Mouse (Mus musculus) limb, embryonic 10.5 days (tissue): ENCODE results near the gene Tmc3. TPM values are rescaled to one million over a fixed set of nuclear protein-coding genes. Genes with fewer than 3 reads are reported as not detected.

Experiments used
- DNase-seq: peaks from one replicate; pipeline ENCODE4 v3.0.0-alpha.2; 2017; ENCODE audit warnings: low spot score
- H3K27ac ChIP-seq: fragments of 300-500 bp; sonication (generic); 2 replicates; pipeline ENCODE4 v1.5.1; 2016; ENCODE audit warnings: mild to moderate bottlenecking
- H3K27me3 ChIP-seq: fragments of 300-500 bp; sonication (generic); 2 replicates; pipeline ENCODE4 v1.6.1; 2016; ENCODE audit warnings: low read depth, mild to moderate bottlenecking; ENCODE audit not compliant: poor library complexity, severe bottlenecking
- H3K36me3 ChIP-seq: fragments of 300-500 bp; sonication (generic); 2 replicates; pipeline ENCODE4 v1.6.1; 2016; ENCODE audit warnings: mild to moderate bottlenecking, moderate library complexity
- H3K4me1 ChIP-seq: fragments of 300-500 bp; sonication (generic); 2 replicates; pipeline ENCODE4 v1.6.1; 2016
- H3K4me3 ChIP-seq: fragments of 300-500 bp; sonication (generic); 2 replicates; pipeline ENCODE4 v1.5.1; 2016; ENCODE audit warnings: mild to moderate bottlenecking, moderate library complexity
- H3K9me3 ChIP-seq: fragments of 300-500 bp; sonication (generic); replicated peaks from 2 replicates; pipeline ENCODE4 v1.6.1; 2016; ENCODE audit warnings: mild to moderate bottlenecking
- WGBS: fragments of 180-500 bp; shearing (Covaris S2); methylation state at CpG from one replicate; pipeline ENCODE4 v1.1.7; 2016; 5-methylcytosine and 5-hydroxymethylcytosine counted together
- polyA plus RNA-seq: library from polyadenylated mRNA; unstranded; fragments of >200 nt; fragmentation: Nextera tagmentation; extraction: Ambion mirVana; gene quantifications from 2 replicates; pipeline ENCODE4 v1.2.1, GENCODE M21; 2016

Tmc3 gene
- polyA plus RNA-seq, 1 experiment from 2014 or later = 0.66 TPM

DNA sequence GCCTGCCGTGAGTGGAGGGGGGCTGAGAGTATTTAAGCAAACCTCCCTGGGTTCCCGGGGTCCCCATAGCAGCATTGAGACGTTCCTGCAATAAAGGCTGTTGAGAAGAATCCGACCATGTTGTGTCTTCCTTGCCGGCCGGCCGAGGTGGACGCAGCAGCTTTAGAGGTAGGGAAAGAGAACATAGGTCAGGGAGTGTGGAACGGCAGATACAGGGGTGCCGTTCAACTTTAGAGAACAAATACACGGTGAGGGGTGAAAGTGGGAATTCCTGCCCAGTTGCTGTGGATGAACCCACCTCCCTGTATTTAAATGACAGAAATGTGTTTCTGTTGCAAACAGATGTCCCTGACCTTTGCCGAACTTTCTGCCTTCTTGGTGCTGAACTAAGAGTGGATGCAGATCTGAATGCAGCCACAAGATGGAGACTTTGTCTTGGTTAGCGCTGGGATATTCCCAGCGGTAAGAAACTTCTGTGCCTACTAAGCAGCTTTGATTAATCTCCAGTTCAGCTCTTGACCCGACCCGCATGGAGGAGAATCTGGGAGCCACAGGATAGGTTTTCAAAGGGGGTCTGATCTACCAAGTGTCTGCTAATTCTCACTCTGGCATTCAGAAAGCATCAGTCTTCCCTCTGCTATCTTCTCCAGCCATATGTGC, 16.8 kb upstream of the Tmc3 start:
- 52% methylated on average over 16 of the region's 16 CpGs for whole genome bisulfite sequencing
- no peaks in the 10 kb centered on the region for H3K27me3 ChIP-seq
- no peak overlapping the region for H3K27ac ChIP-seq
- peaks cover 17% of the 10 kb centered on the region for H3K4me1 ChIP-seq
- no peaks in the 10 kb centered on the region for H3K36me3 ChIP-seq
- no peaks in the 10 kb centered on the region for H3K9me3 ChIP-seq
- no peak overlapping the region for H3K4me3 ChIP-seq
- DNase-seq = peak; percentile 56

DNA sequence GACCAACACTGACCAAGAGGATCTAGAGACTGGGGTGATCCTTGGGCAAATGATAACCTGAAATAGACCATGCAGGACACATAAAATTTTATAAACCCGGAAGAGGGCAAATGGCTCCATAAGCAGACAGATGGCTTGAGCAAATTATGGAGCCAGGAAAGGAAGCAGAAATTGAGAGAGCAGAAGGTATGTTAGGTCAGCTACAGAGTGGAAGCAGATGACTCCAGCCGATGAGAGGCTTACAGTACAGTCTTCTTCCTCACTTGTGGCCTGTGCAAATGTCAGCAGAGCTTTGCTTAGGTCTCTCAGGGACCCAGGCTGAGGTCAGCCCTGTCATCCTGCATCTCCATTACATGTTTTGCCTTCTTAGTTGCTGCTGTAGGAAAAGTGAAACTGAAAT, 15.9 kb upstream of the Tmc3 start:
- no peaks in the 10 kb centered on the region for H3K9me3 ChIP-seq
- DNase-seq = no peak
- no peaks in the 10 kb centered on the region for H3K36me3 ChIP-seq
- H3K4me1 ChIP-seq = peaks cover 17% of the 10 kb centered on the region
- no peak overlapping the region for H3K27ac ChIP-seq
- H3K4me3 ChIP-seq = no peak overlapping the region
- no peaks in the 10 kb centered on the region for H3K27me3 ChIP-seq
- 85% methylated on average over 2 of the region's 2 CpGs for WGBS

DNA sequence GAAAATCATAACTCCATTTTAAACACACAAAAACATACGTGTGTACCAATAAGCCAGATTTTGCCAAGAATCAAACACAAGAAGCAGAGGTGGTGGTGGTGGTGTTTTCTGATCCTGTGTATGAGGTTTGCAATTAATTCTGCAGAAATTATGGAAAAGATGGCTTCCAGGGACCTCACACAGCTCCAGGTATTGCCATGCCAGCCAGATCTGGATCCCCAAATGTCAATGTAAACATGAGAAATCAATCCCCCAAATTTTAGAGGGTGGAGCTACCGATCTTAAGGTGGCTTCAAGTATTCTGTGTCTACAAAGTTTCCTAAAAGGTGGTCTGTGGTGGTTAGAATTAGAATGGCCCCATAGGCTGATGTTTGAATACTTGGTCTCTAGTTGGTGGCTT, 15.3 kb upstream of the Tmc3 start:
- no peaks in the 10 kb centered on the region for H3K27me3 ChIP-seq
- WGBS = 93% methylated on average over 2 of the region's 2 CpGs
- H3K27ac ChIP-seq = no peak overlapping the region
- no peak for DNase-seq
- no peak overlapping the region for H3K4me3 ChIP-seq
- no peaks in the 10 kb centered on the region for H3K36me3 ChIP-seq
- peaks cover 17% of the 10 kb centered on the region for H3K4me1 ChIP-seq
- no peaks in the 10 kb centered on the region for H3K9me3 ChIP-seq

DNA sequence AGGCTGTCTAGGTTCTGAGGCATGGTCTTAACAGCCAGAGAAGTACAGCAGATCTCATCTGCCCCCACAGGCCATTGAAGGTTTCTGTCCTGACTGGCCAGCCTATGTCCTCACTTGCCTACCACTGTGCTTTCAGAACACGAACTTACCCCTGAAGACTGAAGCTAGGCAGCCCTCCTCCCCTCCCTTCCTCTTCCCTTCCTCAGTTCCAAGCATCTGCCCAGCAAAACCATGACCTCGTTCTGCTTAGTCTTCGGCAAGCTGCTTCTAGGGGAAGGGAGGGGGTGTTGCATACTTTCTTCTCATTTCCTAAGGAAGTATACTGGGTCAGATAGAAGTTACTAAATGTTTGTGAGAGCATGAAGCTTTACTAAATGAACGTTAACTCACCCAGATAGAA, 13.7 kb upstream of the Tmc3 start:
- Histone ChIP-seq H3K4me1 (peaks cover 13% of the 10 kb centered on the region), H3K4me3 (no peak overlapping the region), H3K27ac (no peak overlapping the region), H3K9me3 (no peaks in the 10 kb centered on the region), H3K36me3 (no peaks in the 10 kb centered on the region), H3K27me3 (no peaks in the 10 kb centered on the region)
- DNase-seq = no peak
- WGBS = 72% methylated on average over 4 of the region's 4 CpGs

DNA sequence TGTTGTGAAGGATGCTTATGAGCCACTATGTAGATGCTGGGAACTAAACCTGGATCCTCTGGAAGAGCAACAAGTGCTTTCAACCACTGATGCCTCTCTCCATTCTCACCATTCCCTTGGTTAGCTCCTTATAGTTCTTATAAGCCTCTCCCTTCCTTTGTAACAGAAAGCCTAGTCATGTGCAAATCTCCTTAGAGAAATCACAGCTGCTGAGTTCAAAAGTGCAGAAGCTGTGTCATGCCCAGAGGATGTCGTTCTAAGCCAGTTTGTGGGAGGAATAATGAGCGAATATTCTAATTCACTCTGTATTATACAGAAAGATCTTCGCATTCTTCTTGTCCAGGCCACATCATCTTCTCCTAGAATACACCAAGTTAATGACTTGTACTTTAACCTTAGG, 12.8 kb upstream of the Tmc3 start:
- 79% methylated on average over 3 of the region's 3 CpGs for WGBS
- no peak overlapping the region for H3K27ac ChIP-seq
- H3K36me3 ChIP-seq = no peaks in the 10 kb centered on the region
- H3K9me3 ChIP-seq = no peaks in the 10 kb centered on the region
- no peaks in the 10 kb centered on the region for H3K27me3 ChIP-seq
- peaks cover 11% of the 10 kb centered on the region; the same call in 1 of the 2 replicates for H3K4me1 ChIP-seq
- DNase-seq = no peak
- no peak overlapping the region for H3K4me3 ChIP-seq

DNA sequence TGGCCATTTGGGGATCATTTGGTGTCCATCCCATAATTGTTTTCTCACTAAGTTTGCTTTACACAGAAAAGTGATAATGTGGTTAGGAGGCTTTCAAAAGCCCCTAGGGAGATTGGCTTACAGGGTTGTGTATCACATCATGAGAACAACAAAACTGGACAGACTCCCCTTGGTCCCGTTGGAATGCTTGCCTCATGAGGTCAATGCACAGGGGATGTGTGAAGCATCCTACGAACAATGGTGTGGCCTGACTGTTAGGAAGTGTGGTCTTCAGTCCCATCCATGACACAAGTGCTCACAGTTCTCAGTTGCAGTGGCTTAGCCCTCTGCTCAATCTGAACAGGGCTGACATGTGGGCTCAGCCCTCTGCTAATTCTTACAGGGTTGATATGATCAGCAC, 12.3 kb upstream of the Tmc3 start:
- Histone ChIP-seq H3K27ac (no peak overlapping the region), H3K4me3 (no peak overlapping the region), H3K27me3 (no peaks in the 10 kb centered on the region), H3K36me3 (no peaks in the 10 kb centered on the region), H3K4me1 (peaks cover 11% of the 10 kb centered on the region; the same call in 1 of the 2 replicates), H3K9me3 (no peaks in the 10 kb centered on the region)
- DNase-seq = no peak
- 84% methylated on average over 2 of the region's 2 CpGs for WGBS

DNA sequence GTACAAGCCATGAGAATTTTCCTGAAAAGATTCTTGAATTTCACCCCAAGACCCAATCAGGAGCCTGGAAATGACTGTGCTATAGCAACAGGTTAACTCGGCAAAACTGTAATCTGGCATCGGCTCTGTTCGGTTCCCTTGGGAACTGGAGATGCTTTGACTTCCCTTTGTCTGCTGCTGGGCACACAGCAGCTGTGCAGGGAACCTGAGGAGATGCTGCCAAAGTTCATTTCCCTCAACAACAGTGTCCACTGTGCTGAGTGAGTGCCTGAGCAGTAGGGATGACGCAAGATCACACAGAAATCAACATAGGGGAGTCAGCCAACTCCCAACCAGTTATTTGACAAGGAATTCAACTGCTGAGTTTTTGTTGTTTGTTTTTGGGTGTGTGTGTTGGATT, 3.8 kb upstream of the Tmc3 start:
- Histone ChIP-seq H3K4me1 (peaks cover 8% of the 10 kb centered on the region), H3K9me3 (no peaks in the 10 kb centered on the region), H3K27ac (no peak overlapping the region), H3K27me3 (no peaks in the 10 kb centered on the region), H3K36me3 (no peaks in the 10 kb centered on the region), H3K4me3 (no peak overlapping the region)
- WGBS = 83% methylated on average over 4 of the region's 4 CpGs
- no peak for DNase-seq

DNA sequence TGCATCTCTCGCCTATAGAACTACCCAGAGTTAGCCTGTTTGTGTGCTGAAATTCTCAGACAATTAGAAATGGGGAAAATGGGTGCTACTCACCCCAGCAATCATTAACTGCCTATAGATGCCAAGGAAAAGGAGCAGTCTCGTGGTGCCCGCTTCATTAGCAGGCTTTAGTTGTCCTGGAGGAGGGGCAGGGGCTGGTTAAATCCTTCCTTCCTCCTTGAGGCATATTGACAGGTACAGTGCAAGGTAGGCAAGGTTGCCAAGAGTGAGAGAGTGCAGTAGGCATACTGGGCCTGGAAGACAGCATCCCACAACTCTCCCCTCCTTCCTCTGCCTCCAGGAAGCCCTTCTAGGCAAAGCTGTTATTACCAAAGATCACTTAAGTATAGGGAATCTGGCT, 9.3 kb downstream of the Tmc3 start:
- no peak overlapping the region for H3K4me3 ChIP-seq
- H3K27me3 ChIP-seq = no peaks in the 10 kb centered on the region
- DNase-seq = no peak
- H3K4me1 ChIP-seq = no peaks in the 10 kb centered on the region
- no peaks in the 10 kb centered on the region for H3K9me3 ChIP-seq
- H3K36me3 ChIP-seq = no peaks in the 10 kb centered on the region
- 83% methylated on average over 3 of the region's 3 CpGs for WGBS
- H3K27ac ChIP-seq = no peak overlapping the region

DNA sequence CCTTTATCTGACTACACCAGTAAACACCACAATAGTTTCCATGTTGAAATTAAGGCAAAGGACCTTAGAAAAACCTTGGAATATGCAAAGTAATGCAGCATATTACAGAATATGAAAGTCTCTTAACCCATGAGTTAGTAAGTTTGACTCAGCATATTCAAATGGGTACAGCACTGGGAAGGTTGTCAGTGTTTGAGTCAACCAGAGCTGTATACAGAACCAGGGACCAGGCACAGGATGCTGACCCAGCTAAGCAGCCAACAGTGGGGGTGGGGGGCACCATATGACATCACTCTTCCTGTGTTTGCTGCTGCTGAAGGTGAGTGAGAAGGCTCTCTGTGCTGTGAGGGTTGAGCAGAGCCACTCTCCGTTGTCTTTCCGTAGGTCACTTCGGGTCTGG, 12.3 kb downstream of the Tmc3 start:
- Histone ChIP-seq H3K27ac (no peak overlapping the region), H3K36me3 (no peaks in the 10 kb centered on the region)
- DNase-seq = no peak

DNA sequence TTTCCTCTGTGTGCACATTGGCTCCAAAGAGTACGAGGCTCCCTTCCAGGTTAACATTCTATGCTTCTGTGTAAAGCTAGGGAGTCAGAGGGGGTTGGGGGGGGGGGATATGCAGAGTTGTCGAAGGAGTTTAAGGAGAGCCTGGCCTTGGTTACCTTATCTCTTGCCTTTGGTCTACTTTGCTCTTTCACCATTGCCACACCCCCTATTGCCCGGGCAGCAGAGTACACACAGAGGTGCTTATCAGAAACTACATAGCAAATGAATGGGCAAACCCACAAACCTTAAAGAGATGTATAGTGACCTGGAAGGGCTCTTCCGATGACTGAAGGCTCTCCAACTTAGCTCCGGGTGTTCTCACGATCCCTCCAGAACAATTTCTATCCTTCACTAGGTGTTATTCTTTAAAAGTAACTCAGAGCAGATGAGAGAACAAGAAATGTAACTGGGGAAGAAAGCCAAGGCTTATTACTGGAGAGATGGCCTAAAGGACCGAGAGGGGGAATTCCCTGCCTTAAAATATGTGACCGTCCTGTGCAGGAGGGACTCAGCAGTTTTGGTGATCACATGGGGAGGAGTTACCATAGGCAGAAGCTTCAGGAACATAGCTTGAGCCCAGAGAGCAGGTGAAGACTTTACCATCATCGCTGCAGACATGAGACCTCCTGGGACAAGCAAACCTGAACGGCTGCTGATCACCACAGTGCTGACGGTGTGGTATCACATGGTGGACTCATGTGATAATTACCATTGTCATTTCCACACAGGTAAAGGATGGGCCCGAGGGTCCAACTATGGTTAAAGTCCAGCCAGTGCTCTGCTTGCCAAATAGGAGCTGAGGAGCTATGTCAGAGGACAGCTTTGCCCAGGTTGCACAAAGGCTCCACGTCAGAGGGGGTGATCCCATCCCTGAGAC, 14.5 kb downstream of the Tmc3 start:
- H3K36me3 ChIP-seq = no peaks in the 10 kb centered on the region
- H3K4me3 ChIP-seq = no peak overlapping the region
- H3K27me3 ChIP-seq = no peaks in the 10 kb centered on the region
- 88% methylated on average over 13 of the region's 13 CpGs for WGBS
- H3K4me1 ChIP-seq = peaks cover 2% of the 10 kb centered on the region; the same call in 1 of the 2 replicates
- H3K27ac ChIP-seq = no peak overlapping the region
- DNase-seq = no peak
- no peaks in the 10 kb centered on the region for H3K9me3 ChIP-seq

More for the DNA sequence above, 12.3 kb downstream of the Tmc3 start:
- H3K4me1 ChIP-seq = no peaks in the 10 kb centered on the region
- H3K27me3 ChIP-seq = no peaks in the 10 kb centered on the region
- no peaks in the 10 kb centered on the region for H3K9me3 ChIP-seq
- 92% methylated on average over 3 of the region's 3 CpGs for WGBS
- H3K4me3 ChIP-seq = no peak overlapping the region

DNA sequence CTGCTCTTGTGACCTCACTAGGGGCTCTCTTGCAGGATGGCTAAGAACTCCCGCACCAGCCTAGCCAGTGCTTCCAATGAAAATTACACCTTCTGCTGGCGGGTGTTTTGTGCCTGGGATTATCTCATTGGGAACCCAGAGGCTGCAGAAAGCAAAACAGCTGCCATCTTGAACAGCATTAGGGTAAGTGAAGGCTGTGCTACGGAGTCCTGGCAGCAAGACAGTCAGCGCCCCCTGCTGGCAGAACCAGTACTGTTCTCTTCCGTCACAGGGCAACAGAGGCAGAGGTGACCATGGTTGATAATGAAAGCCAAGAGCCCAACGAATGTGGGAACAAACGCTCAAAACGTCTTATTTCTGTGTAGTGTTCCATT, 15.2 kb downstream of the Tmc3 start:
- 61% methylated on average over 8 of the region's 8 CpGs for WGBS
- Histone ChIP-seq H3K4me3 (no peak overlapping the region), H3K36me3 (no peaks in the 10 kb centered on the region), H3K27me3 (no peaks in the 10 kb centered on the region), H3K4me1 (peaks cover 8% of the 10 kb centered on the region), H3K9me3 (no peaks in the 10 kb centered on the region), H3K27ac (no peak overlapping the region)
- DNase-seq = peak; percentile 75

DNA sequence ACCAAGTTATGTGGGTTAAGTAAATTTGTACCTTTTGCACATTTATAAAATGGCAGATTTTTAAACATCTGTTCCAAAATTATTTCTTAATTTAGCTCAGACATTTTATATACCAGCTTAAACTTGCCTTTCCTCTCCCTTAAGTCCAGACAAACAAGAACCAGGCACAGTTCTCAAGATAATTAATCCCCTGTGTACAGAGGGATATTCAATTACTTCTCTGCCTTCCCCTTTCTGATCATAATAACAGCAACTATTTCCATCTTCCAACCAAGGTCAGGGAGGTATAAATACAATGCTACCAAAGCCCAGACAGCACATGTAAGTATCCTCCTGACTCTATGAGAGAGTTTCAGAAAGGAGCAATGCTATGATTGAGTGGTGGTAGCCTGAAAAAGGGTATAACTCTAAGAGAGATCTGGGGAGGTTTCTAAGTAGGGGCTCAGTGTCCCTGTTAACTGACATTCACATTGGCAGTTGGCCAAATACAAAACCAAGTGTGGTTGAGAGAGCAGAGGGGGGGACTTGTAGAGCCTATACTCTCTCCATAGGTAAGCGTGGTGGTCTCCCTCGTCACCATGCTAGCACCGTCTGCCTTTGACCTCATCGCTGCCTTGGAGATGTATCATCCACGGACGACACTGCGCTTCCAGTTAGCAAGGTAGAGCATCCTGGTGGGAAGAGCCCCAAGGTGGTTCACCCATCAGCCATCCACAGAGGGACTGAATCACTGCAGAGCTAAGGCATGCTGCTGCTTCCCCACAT, 19.6 kb downstream of the Tmc3 start:
- no peaks in the 10 kb centered on the region for H3K9me3 ChIP-seq
- no peak overlapping the region for H3K4me3 ChIP-seq
- 93% methylated on average over 7 of the region's 7 CpGs for WGBS
- no peak for DNase-seq
- peaks cover 10% of the 10 kb centered on the region for H3K4me1 ChIP-seq
- no peaks in the 10 kb centered on the region for H3K36me3 ChIP-seq
- H3K27ac ChIP-seq = no peak overlapping the region
- no peaks in the 10 kb centered on the region for H3K27me3 ChIP-seq

DNA sequence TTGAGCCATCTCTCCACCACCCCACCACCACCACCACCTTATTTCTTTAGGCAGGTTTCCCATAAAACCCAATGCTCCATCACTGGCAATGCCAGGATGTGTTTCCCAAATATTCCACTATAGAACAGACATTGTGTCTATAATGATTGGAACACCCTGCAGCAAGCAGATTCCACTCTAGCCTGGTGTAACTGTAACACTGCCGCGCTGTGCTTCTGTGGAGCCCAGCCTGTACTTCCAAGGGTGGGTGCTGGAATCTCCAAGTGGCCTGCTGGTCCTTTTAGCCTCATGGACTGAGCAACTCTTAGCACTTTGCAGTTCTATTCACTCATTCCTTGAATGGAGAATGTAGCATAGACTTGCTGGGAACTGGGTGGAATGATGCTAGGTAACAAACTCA, 22.1 kb downstream of the Tmc3 start:
- Histone ChIP-seq H3K9me3 (no peaks in the 10 kb centered on the region), H3K27me3 (no peaks in the 10 kb centered on the region), H3K27ac (no peak overlapping the region), H3K4me1 (peaks cover 10% of the 10 kb centered on the region), H3K4me3 (no peak overlapping the region), H3K36me3 (no peaks in the 10 kb centered on the region)
- 96% methylated on average over 2 of the region's 2 CpGs for WGBS
- no peak for DNase-seq
